Mouse (Mus musculus) kidney, adult 2 months (tissue): ENCODE measurements at regions not wholly inside any gene's neighbourhood (a gene's known extent, or its start where the extent isn't known, plus 50 kb on each side); places are given as distances from the start of the nearest gene placed in this dataset.
A peak's percentile ranks its signal among the peaks of the same experiment; 100 is the strongest.

Experiments
- DNase-seq: peaks from one replicate; pipeline ENCODE4 v3.0.0; 2021
- H3K27ac ChIP-seq: fragments of 200-500 bp; 2 replicates; pipeline ENCODE4 v1.5.1; 2012; ENCODE audit warnings: low read depth, low read length, control low read depth, inconsistent platforms; ENCODE audit not compliant: insufficient read depth
- H3K27me3 ChIP-seq: fragments of 200-500 bp; replicated peaks from 2 replicates; pipeline ENCODE4 v1.6.1; 2012; ENCODE audit warnings: mild to moderate bottlenecking, moderate library complexity, low read length, inconsistent platforms; ENCODE audit not compliant: control insufficient read depth, insufficient read depth
- H3K36me3 ChIP-seq: fragments of 200-500 bp; 2 replicates; pipeline ENCODE4 v1.6.1; 2012; ENCODE audit warnings: mild to moderate bottlenecking, moderate library complexity, low read length, inconsistent platforms; ENCODE audit not compliant: control insufficient read depth, insufficient read depth
- H3K4me1 ChIP-seq: fragments of 200-500 bp; 2 replicates; pipeline ENCODE4 v1.6.1; 2011; ENCODE audit warnings: low read length; ENCODE audit not compliant: control insufficient read depth, insufficient read depth
- H3K4me3 ChIP-seq: fragments of 200-500 bp; 2 replicates; pipeline ENCODE4 v1.5.1; 2011; ENCODE audit warnings: mild to moderate bottlenecking, low read depth, low read length, control low read depth; ENCODE audit not compliant: insufficient read depth
- CTCF ChIP-seq: fragments of 200-500 bp; conservative IDR thresholded peaks from 2 replicates; pipeline ENCODE4 v1.5.1; 2011; ENCODE audit warnings: low read depth, mild to moderate bottlenecking, control low read depth, low read length, moderate library complexity, mixed read lengths; ENCODE audit not compliant: insufficient read depth, insufficient read length
- POLR2A ChIP-seq: fragments of 200-500 bp; IDR thresholded peaks from one replicate; pipeline ENCODE4 v1.6.1; 2011; ENCODE audit warnings: low read depth, low read length, control low read depth
- WGBS: fragments of 180-500 bp; shearing (Covaris S2); methylation state at CpG from one replicate; pipeline ENCODE4 v1.1.7; 2018; 5-methylcytosine and 5-hydroxymethylcytosine counted together

DNA sequence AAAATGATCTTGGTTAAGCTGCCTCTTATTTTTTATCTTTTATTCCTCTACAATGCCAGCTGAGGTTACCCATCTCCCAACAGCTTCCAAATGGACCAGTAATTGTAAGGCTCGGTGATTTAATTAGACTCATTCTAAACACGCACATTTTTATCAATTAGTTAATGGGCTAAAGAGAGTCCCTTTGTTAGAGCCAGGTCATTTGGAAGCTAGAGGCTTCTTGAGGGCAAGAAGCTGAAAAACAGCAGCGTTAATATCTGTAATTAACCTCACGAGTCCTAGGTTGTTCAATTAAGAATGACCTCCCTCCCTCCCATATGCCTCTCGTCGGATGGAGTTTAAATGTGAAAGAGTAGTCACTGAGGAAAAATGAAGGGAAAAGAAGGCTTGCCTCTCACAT is 66.5 kb downstream of the Otx2 start:
- no peak for TF ChIP-seq CTCF
- no peak for DNase-seq
- H3K4me3 ChIP-seq = no peak overlapping the region
- H3K36me3 ChIP-seq = no peaks in the 10 kb centered on the region
- no peaks in the 10 kb centered on the region for H3K27me3 ChIP-seq
- no peaks in the 10 kb centered on the region for H3K4me1 ChIP-seq
- WGBS = 75% methylated on average over 6 of the region's 6 CpGs
- H3K27ac ChIP-seq = no peak overlapping the region

GRCm38 (mm10) chr14:48603490-48603889 is 70.1 kb downstream of the Otx2 start:
- Histone ChIP-seq H3K36me3 (no peaks in the 10 kb centered on the region), H3K4me1 (no peaks in the 10 kb centered on the region), H3K27ac (no peak overlapping the region), H3K4me3 (no peak overlapping the region), H3K27me3 (no peaks in the 10 kb centered on the region)
- WGBS = 39% methylated on average over 6 of the region's 6 CpGs
- DNase-seq = no peak
- TF ChIP-seq CTCF = no peak
- TF ChIP-seq POLR2A = no peak

DNA sequence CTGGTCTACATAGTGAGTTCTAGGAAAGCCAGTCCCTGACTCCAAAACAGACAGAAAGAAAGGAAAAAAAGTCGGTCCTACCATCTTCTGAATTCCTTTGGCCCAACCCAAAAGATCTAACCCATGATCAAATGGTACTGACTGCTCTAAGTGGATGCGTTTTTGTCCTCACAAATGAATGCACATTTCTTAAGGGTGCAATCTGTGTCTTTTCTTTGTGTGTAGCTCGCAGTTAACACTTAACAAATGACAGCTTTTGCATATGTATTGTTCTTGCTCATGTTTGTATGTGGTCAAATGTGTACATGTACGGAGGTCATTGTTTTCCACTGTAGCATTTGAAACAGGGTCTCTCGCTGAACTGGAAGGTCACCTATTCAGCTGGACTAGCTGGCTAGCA is 79.3 kb downstream of the Otx2 start:
- no peak for DNase-seq
- no peak overlapping the region for H3K27ac ChIP-seq
- no peaks in the 10 kb centered on the region for H3K4me1 ChIP-seq
- no peaks in the 10 kb centered on the region for H3K27me3 ChIP-seq
- TF ChIP-seq CTCF (no peak), POLR2A (no peak)
- no peaks in the 10 kb centered on the region for H3K36me3 ChIP-seq
- H3K4me3 ChIP-seq = no peak overlapping the region
- 94% methylated on average over 5 of the region's 5 CpGs for WGBS

DNA sequence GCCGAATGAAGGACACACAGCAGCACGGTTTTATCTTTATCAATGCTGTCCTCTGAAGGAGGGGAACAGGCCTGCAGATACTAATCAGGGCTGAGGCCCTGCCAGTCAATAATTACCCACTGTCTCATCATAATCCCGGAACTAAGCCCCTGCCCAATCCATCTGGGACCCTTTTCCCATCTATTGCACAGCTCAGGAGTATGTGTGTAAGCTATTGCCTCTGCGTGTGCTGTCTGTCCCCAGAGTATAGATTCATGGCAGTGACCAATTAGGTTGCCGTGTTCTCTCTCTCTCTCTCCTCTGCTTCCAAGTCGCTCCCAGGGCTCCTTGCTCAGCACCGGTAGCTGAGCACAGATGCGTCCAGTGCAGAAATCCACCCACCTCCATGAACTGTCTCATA is 80.3 kb downstream of the Otx2 start:
- no peak for DNase-seq
- no peaks in the 10 kb centered on the region for H3K4me1 ChIP-seq
- no peaks in the 10 kb centered on the region for H3K27me3 ChIP-seq
- WGBS = 69% methylated on average over 8 of the region's 8 CpGs
- TF ChIP-seq POLR2A = no peak
- TF ChIP-seq CTCF = no peak
- no peaks in the 10 kb centered on the region for H3K36me3 ChIP-seq
- no peak overlapping the region for H3K27ac ChIP-seq
- no peak overlapping the region for H3K4me3 ChIP-seq

DNA sequence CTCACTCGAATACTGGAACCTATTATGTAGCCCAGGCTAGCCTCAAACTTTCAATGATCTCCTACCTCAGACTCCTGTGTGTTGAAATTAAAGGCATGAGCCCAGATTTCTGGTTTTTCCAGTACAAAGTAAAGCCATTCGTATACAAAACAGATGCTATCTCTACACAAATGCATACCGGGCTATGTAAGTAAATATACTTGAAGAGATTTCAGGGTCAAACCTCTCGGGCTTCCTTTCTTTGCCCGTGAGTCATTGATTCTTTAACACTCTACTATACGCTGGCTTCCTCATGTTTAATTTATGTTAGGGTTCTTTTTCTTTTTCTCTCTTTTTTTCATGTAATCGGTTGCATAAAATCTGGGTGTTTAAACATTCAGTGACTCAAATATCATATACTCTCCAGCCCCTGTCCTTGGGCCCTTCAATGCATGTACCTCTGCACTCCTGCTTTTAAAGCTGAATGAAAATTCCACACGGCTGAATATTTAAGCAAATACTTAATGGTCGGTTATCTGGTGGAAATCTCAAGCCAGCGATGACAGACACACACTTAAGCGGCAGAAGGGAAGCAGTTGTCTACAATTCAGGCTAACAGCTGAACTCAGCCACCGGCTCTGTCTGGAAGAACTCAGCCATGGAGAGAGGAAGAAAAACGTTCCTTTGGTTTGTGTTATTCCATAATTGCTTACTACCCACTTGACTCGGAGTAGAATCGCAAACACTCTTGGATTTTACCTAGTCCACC is 82.0 kb downstream of the Otx2 start:
- DNase-seq = no peak
- Histone ChIP-seq H3K4me3 (no peak overlapping the region), H3K36me3 (no peaks in the 10 kb centered on the region), H3K27ac (no peak overlapping the region), H3K4me1 (no peaks in the 10 kb centered on the region), H3K27me3 (no peaks in the 10 kb centered on the region)
- TF ChIP-seq CTCF (no peak), POLR2A (no peak)
- WGBS = 74% methylated on average over 15 of the region's 15 CpGs

- Histone ChIP-seq H3K27me3 (no peaks in the 10 kb centered on the region), H3K27ac (no peak overlapping the region), H3K4me3 (no peak overlapping the region), H3K4me1 (no peaks in the 10 kb centered on the region), H3K36me3 (no peaks in the 10 kb centered on the region)
- TF ChIP-seq CTCF = no peak
- TF ChIP-seq POLR2A = no peak
- WGBS = 48% methylated on average over 14 of the region's 14 CpGs
- no peak for DNase-seq
These were observed 83.2 kb downstream of the Otx2 start for GRCm38 (mm10) chr14:48590426-48590825.

DNA sequence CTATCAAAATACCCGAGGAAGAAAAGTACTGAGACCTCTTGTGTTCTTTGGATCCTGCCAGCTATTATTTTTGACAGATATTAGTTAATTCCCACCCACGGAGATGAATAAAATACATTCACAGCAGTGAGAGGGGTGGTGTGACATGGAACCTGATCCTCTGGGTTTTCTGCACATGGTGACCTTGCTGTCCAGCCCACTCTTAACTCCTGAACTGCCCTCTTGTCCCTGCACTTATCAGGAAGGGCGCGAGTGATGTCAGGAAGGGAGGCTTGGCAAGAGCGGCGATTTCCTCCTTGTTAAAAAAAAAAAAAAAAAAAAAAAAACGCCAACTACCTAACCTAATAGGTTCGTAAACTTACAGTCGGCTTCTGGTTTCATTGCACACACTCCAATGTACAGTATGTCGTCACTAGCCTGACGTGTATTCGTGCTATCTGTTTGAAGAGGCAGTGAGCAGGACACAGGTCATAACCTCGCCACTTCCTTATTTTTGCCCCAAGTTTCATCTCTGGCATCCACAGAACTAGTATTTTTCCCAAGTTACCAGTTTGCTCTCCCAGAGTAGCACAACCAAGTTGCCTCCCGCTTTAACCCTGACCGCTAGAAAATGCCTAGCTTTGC is 83.8 kb downstream of the Otx2 start:
- Histone ChIP-seq H3K4me1 (no peaks in the 10 kb centered on the region), H3K27ac (no peak overlapping the region), H3K27me3 (no peaks in the 10 kb centered on the region), H3K36me3 (no peaks in the 10 kb centered on the region), H3K4me3 (no peak overlapping the region)
- 34% methylated on average over 15 of the region's 15 CpGs for WGBS
- peak; percentile 1 for DNase-seq
- no peak for TF ChIP-seq POLR2A
- TF ChIP-seq CTCF = no peak
